Mouse (Mus musculus) lung, adult 18-20 months (tissue): Measurements from ENCODE around the gene Vcp.
"Not testable (repeated sequence)": the region's sequence is repeated elsewhere in the genome, so short reads cannot be mapped to it uniquely, and the experiment has no call there.

Experiments
- DNase-seq, 2 experiments: peaks; one replicate each; pipeline ENCODE4 v3.0.0; 2022; ENCODE audit warnings: mixed read lengths in 2 of 2

Gene Vcp

DNA sequence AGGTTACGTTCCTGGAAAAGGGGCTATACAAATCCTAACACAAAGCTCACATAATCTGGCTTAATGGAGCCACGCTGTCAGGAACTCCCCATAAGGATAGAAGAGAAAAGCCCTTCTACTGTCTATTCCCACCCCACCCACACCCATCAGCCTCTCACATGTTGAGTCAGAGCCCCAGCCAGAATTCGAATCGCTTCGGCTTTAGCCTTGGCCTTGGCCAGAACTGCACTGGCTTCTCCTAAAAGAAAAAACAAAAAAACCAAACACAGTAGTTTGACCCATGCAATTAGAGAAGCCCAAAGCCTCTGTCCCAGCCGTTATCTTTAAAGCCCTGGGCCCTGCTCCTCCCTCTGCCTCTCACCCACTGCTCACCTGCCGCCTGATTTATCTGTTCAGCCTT, 28.8 kb upstream of the Vcp start:
- no peak for DNase-seq

DNA sequence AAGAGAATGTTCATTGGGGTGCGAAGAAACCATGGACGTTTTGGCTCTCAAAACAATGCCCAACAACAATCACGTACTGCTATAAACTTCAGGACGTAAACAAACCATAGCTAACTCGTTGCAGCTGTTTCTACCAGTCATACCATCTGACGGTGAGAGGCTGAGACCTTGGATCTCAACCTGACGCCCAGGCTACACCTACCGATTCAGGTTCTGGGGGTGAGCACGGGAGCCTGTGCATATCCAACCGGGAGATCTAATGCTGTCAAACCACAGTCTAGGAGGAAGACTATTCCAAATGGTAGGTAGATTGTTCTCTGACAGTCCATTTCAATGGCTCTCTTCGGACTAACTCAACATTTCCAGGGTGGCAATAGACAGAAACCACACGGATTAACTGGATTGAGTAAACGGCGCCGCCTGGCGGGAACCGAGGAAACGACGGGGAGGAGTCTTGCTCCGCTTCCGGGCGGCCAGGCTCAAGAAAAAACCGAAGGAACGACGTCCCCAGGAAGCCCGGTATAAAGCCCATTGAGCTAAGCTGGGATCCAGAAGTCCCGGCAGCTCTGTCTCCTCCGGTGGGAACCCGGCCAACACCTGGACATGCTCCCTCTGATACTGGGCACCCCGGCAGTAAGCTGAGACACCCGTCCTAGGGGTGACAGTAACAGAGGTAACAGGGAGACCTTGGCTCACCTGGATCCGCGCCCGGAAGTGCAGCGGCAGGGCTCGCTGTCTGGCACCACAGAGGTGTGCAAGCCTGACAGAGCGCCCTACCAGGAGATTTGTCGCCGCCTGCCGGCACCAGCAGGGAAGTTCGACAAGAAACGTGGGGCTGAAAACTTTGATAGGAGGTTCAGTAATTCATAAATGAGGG, 25.0 kb upstream of the Vcp start, which contains the start of gene Pigo:
Gene Pigo, minus strand, starts transcription at position 736 of the 877 bp plus-strand sequence.
- DNase-seq: peak; percentile 92 to 94

GRCm38 (mm10) chr4:43024673-43025072, 24.4 kb upstream of the Vcp start:
- DNase-seq: no peak

- no peak for DNase-seq
Measured at GRCm38 (mm10) chr4:43021341-43021740, 21.0 kb upstream of the Vcp start.

DNA sequence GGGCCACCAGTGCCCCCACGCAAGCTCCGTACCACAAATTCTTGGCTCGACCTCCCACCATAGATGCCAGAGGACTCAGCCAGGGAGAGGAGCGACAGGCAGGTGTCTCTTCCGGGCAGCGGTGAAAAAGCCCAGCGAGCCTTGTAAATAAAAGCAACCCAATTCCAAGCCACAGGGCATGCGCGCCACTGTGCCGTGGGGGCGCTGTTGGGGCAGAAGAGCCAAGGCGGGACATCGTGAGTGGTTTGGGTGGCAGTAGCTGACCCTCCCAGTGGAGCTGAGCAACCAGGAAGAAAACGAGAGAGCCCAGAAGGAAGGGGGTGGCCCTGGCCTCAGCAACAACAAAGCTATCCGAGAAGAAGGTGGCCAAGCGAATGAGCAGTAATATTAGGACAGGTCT, 20.6 kb upstream of the Vcp start:
- no peak for DNase-seq

DNA sequence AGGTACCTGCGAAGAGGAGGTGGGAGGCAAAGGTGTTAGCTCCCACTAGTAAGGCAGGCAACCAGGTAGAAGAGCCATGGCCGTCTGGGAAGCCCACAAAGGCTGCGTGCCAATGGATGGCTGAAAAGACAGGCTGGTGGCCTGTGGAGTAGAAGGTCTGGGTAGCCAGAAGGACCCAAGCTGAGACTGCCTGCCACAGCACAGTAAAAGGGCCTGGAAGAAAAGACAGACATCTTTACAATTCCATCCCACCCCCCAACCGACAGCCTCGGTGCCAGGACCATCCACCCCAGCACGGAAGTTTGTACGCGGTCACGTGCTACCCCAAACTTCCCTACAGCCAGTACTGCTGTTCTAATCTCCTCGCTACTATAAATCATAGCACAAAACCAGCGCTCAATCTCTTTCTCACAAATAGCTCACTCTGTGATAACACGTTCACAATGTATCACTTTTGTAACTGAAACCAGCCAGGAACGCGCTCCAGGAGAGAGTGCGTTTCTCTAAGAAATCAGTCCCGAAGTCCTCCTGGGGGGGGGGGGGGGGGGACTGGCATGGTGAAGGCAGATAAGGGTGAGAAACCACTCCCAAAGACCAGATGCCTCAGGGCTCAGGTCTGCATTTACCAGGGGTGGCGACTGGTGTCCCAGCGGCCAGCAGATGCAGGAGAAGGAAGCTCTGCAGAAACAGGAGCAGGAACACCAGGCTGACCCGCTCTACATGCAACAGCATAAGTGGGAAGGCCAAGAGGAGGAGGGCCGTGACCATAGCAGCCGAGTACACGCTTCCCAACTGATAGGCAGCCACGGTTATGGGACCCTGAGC, 19.5 kb upstream of the Vcp start:
- DNase-seq: no peak

DNA sequence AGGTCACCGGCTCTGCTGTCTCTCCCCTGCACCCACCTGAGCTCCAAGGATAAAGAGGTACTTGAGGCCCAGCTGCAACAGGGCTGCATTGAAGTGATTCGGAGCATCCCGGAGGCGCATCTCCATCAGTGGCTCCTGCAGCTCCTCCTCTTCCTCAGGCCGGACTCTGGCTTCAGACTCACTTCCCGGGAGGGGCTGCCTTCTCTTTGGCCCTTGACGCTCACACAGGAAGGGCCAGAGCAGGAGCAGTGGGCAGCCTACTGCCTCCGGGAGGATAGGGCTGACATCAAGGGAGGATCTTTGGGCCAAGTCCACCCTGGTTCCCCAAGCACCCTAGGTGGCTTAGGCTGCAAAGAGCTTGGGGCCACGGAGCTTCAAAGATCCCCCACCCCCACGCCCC, 18.9 kb upstream of the Vcp start:
- DNase-seq: no peak

- DNase-seq: no peak
Measured at GRCm38 (mm10) chr4:43018156-43018555, 17.8 kb upstream of the Vcp start.

DNA sequence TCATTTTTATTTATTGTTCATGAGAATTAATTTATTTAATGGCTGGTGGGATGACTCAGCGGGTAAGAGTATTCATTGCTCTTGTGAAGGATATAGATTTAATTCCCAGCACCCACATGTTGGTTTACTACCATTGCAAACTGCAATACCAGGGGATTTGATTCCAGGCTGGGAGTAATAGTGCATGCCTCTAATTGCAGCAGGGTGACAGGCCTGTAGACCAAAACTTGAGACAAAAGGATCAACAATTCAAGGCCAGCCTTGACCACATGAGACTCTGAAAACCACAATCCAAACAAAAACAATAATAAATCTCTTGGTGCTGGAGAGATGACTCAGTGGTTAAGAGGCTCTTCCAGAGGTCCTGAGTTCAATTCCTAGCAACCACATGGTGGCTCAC, 11.8 kb upstream of the Vcp start:
- DNase-seq: no peak

DNA sequence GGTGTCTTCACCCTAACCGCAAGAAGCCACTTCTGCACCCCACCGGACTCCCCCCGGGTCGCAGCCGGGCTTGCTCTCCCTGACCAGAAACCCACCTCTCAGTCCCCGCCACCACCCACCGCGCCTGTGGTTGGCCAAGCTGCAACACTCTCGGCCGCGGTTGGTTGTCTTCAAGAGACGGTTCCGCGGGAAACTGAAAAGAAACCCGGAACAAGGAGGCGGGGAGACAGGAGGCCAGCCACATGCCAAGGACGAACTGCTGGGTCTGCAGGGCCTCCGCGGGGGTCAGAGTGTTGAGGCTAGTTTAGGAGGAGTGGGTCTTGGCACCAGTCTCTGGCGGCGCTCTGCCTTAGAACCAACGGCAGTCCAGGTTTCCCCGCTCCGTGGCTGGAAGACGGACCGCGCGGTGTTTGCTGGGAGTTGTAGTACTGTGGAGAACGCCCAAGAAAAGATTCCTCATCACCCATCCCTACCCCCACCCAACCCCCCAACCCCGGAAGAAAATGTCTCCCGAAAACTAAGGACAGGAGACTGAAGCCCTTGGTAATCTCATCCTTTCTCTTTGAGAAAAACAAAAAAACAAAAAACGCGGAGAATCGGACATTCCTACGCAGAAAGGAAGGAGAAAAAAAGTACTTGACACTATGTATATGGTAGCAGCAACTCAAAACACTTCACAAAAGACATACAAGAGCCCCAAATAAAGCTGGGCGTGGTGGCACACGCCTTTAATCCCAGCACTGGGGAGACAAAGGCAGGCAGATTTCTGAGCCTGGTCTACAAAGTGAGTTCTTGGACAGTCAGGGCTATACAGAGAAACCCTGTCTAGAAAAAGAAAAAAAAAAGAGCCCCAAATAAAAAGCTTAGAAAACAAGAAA, 10.1 kb upstream of the Vcp start, which contains the start of gene Fancg:
Gene Fancg, minus strand, starts transcription at position 346 of the 878 bp plus-strand sequence.
- peak; percentile 85 to 86 for DNase-seq

DNA sequence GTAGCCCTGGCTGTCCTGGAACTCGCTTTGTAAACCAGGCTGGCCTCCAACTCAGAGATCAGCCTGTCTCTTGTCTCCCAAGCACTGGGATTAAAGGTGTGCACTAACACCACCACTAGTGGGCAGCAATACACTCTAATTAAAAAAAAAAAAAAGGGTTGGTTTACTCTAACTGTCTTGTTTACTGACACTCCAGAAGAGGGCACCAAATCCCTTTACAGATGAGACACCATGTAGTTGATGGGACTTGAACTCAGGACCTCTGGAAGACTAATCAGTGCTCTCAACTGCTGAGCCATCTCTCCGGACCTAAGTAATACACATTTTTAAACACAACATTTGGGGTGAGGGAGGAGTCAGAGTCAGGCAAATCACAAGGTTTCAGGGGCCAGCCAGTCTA, 5.5 kb upstream of the Vcp start:
- peak in 1 of 2 experiments; percentile 46 for DNase-seq

DNA sequence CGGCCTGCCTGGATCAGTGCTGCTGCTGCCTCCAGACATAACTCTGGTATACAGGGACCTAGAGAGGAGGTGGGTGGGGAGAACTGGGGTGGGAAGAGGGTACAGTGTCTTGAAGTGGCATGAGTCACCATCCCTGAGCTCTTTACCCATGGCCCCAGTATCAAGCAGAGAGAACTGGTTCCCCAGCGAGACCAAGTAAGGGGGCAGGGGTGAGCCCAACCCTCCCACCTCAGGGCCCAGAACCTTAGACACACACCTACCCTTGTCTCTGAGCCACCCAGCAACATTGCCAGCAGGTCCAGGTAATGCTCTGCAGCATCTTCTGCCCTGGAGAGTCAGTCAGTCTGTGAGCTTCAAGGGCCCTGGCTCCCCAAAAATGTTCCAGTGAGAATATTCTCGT, 4.6 kb upstream of the Vcp start:
- DNase-seq: no peak

GRCm38 (mm10) chr4:43002756-43003439, 2.6 kb upstream of the Vcp start:
- no peak for DNase-seq

DNA sequence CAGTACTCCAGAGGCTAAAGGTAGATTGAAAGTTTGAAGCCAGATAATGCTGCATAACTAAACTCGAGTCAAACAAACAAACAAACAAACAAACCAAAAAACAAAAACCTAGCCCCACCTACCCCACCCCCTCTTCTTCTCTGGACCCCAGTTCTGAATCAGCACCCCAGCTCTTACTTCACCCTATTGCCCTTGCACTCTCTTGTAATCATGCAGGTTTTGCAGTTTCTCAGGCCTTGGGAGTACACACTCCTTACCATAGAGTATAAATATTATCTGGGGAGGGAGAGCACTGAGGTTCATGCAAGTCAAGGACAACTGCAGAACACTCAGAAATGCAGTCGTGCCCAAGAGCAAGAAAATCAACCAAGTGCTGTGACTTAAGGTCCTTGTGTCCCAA, 965 bp upstream of the Vcp start:
- DNase-seq: no peak

- peak; percentile 73 to 78 for DNase-seq
Measured at GRCm38 (mm10) chr4:42999451-43000140, 711 bp downstream of the Vcp start.

DNA sequence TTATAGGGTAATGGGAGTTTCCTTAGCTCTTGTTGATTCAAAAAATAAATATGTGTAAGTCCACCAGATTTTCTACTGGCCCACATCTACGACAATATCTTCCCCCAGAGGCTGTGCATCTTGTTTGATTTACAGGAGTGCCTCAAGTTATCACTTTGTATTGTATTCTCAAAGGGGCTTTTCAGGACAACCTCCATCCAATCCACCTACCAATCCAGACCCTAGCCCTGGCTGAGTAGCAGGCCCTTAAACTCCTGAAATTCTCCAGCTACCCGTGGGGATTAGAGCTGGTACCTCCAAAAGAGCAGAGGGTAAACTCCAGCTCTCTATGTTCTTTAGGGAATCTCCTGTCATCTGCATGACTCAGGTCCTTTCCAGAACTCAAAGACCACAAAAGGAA, 2.3 kb downstream of the Vcp start:
- no peak for DNase-seq

DNA sequence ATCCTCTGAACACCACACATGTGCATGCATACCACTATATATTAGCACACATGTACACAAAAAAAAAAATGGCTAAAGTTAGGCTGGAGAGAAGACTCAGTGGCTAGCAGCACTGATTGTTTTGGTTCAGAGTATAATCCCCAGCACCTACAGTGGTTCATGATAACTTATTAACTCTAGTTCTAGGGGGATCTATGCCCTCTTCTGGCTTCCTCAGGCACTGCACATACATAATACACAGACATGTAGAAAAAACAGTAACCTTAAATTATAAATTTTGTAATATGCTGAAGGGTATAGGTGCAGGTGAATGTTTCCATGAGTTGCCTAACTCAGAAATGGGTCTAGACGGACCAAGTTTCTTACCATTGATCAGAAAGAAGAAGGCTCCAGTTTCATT, 12.0 kb downstream of the Vcp start:
- no peak for DNase-seq

GRCm38 (mm10) chr4:42980467-42980866, 19.8 kb downstream of the Vcp start:
- not testable (repeated sequence) for DNase-seq

GRCm38 (mm10) chr4:42978062-42978461, 22.2 kb downstream of the Vcp start:
- DNase-seq: no peak

DNA sequence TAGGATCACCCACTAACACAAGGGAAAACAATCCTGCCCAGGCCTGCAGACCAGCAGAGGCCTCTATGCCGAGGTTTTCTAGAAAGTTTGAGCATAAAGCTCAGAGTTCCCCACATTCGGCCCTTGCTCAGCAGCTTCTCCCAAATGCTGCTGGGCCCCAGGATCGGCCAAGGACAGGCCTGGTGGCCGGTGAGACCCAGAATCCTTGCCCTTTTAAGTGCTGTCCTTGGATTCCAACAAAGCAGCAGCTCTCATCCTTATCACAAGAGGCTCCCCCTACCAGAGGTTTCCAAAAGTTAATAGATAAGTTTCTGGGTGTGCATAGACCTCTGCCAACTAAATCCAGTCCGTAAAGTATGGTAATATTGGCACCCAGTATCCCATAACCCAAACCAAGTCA, 26.4 kb downstream of the Vcp start:
- DNase-seq: no peak

- no peak for DNase-seq
Measured at GRCm38 (mm10) chr4:42972952-42973351, 27.4 kb downstream of the Vcp start.

- no peak for DNase-seq
Measured at GRCm38 (mm10) chr4:42969304-42969703, 31.0 kb downstream of the Vcp start, which contains the start of gene 1700022I11Rik. TSS of gene 1700022I11Rik (plus strand) at chr4:42969604.
